Mouse (Mus musculus) embryonic facial prominence, embryonic 11.5 days (tissue): ENCODE measurements around the gene Ifnlr1. TPM values are rescaled to one million over a fixed set of nuclear protein-coding genes. Genes with fewer than 3 reads are reported as not detected.

Experiments used
- ATAC-seq: fragments of 200-750 bp; cut with Nextera tagmentation; replicated peaks from 2 replicates; pipeline ENCODE4 v1.8.0; 2017; ENCODE audit warnings: low read depth; ENCODE audit not compliant: insufficient number of reproducible peaks, low FRiP score, low TSS enrichment
- DNase-seq: peaks from one replicate; pipeline ENCODE4 v3.0.0-alpha.2; 2015; ENCODE audit warnings: low spot score
- H3K27ac ChIP-seq: fragments of 300-500 bp; sonication (generic); replicated peaks from 2 replicates; pipeline ENCODE4 v1.5.1; 2014; ENCODE audit warnings: mild to moderate bottlenecking, low read depth, low read length, control low read depth
- H3K27me3 ChIP-seq: fragments of 300-500 bp; sonication (generic); 2 replicates; pipeline ENCODE4 v1.6.1; 2014; ENCODE audit warnings: mild to moderate bottlenecking, low read length, moderate library complexity, mixed read lengths; ENCODE audit not compliant: control insufficient read depth, insufficient read depth
- H3K36me3 ChIP-seq: fragments of 300-500 bp; sonication (generic); replicated peaks from 2 replicates; pipeline ENCODE4 v1.6.1; 2014; ENCODE audit warnings: low read depth, mild to moderate bottlenecking, low read length, moderate library complexity, mixed read lengths; ENCODE audit not compliant: control insufficient read depth, insufficient read depth
- H3K4me1 ChIP-seq: fragments of 300-500 bp; sonication (generic); 2 replicates; pipeline ENCODE4 v1.6.1; 2014; ENCODE audit warnings: low read length, mixed read lengths; ENCODE audit not compliant: control insufficient read depth, insufficient read depth
- H3K4me2 ChIP-seq: fragments of 300-500 bp; sonication (generic); 2 replicates; pipeline ENCODE4 v1.6.1; 2014; ENCODE audit warnings: low read depth, mild to moderate bottlenecking, control low read depth, low read length, moderate library complexity
- H3K4me3 ChIP-seq: fragments of 300-500 bp; sonication (generic); 2 replicates; pipeline ENCODE4 v1.5.1; 2014; ENCODE audit warnings: low read depth, low read length, control low read depth
- H3K9ac ChIP-seq: fragments of 300-500 bp; sonication (generic); replicated peaks from 2 replicates; pipeline ENCODE4 v1.6.1; 2014; ENCODE audit warnings: mild to moderate bottlenecking, control low read depth, low read length
- H3K9me3 ChIP-seq: fragments of 300-500 bp; sonication (generic); replicated peaks from 2 replicates; pipeline ENCODE4 v1.6.1; 2016; ENCODE audit warnings: mild to moderate bottlenecking, low read length, inconsistent platforms, mixed read lengths; ENCODE audit not compliant: control insufficient read depth
- WGBS: fragments of 180-500 bp; shearing (Covaris S2); extraction: QIAGEN DNeasy Blood & Tissue Kit; methylation state at CpG from one replicate; pipeline ENCODE4 v1.1.7; 2014; 5-methylcytosine and 5-hydroxymethylcytosine counted together
- polyA plus RNA-seq: library from polyadenylated mRNA; unstranded; fragments of >200 nt; fragmentation: Nextera tagmentation; extraction: Ambion mirVana; gene quantifications from 2 replicates; pipeline ENCODE4 v1.2.1, GENCODE M21; 2014

Gene Ifnlr1
- polyA plus RNA-seq, 1 experiment from 2014 or later: 0.59 TPM

DNA sequence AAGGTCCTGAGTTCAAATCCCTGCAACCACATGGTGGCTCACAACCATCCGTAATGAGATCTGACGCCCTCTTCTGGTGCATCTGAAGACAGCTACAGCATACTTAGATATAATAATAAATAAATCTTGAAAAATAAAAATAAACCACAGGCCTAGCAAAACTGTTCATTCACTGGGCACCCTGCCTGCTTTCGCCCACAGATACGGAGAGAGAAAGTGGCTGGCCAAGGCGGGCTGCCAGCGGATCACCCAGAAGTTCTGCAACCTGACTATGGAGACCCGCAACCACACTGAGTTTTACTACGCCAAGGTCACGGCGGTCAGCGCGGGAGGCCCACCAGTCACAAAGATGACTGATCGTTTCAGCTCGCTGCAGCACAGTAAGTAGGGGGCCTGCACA, 47.8 kb downstream of the Ifnlr1 start:
- no peak overlapping the region for H3K9ac ChIP-seq
- no peak overlapping the region for H3K4me3 ChIP-seq
- no peak overlapping the region for H3K4me2 ChIP-seq
- no peaks in the 10 kb centered on the region for H3K27me3 ChIP-seq
- ATAC-seq: no peak
- H3K36me3 ChIP-seq: no peaks in the 10 kb centered on the region
- no peak for DNase-seq
- H3K27ac ChIP-seq: no peak overlapping the region
- H3K4me1 ChIP-seq: no peaks in the 10 kb centered on the region
- WGBS: 96% methylated on average over 14 of the region's 14 CpGs
- no peaks in the 10 kb centered on the region for H3K9me3 ChIP-seq

DNA sequence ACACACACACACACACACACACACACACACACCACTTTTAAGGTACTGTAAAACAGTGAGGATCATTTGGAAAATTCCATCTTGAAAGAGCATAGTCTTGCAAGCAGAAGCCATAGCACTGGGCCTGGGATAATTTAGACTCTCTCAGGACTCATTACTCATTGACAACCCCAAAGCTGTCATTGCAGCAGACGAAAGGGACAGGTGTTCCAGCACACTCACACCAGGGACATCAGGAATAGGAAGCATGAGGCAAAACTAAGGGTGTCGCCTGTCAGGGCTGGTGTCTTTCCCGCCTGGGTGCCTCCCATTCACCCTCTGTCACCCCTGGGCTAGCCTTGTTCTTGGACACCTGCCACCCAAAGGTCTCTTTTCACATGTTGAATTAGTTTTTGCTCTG, 50.8 kb downstream of the Ifnlr1 start:
- Histone ChIP-seq H3K27ac (no peak overlapping the region), H3K4me3 (no peak overlapping the region), H3K4me2 (no peak overlapping the region), H3K4me1 (no peaks in the 10 kb centered on the region), H3K36me3 (no peaks in the 10 kb centered on the region), H3K9me3 (no peaks in the 10 kb centered on the region), H3K9ac (no peak overlapping the region), H3K27me3 (no peaks in the 10 kb centered on the region)
- 77% methylated on average over 3 of the region's 3 CpGs for WGBS
- no peak for DNase-seq
- no peak for ATAC-seq

DNA sequence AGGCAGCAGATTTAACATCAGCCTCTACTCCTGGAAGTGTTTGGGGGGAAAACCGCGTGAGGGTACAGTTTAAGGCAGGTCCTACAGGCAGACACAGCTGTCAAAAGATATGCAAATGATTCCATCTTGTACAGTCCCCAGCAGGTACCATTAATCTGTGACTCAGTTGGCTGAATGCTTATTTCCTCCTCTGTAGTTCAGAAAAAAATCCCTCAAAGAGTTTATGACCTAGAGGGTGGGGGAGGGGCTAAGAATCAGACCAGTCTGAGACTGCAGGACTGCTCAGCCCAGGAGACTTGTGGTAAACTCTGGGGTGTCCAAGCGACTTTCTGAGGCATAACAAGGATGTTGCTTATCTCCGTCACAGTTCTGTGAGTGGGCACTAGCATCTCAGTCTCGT, 52.1 kb downstream of the Ifnlr1 start:
- DNase-seq (no peak), ATAC-seq (no peak)
- H3K4me1 ChIP-seq: no peaks in the 10 kb centered on the region
- no peaks in the 10 kb centered on the region for H3K36me3 ChIP-seq
- no peaks in the 10 kb centered on the region for H3K27me3 ChIP-seq
- no peak overlapping the region for H3K4me2 ChIP-seq
- H3K9ac ChIP-seq: no peak overlapping the region
- H3K9me3 ChIP-seq: no peaks in the 10 kb centered on the region
- H3K27ac ChIP-seq: no peak overlapping the region
- H3K4me3 ChIP-seq: no peak overlapping the region
- WGBS: 63% methylated on average over 5 of the region's 5 CpGs

DNA sequence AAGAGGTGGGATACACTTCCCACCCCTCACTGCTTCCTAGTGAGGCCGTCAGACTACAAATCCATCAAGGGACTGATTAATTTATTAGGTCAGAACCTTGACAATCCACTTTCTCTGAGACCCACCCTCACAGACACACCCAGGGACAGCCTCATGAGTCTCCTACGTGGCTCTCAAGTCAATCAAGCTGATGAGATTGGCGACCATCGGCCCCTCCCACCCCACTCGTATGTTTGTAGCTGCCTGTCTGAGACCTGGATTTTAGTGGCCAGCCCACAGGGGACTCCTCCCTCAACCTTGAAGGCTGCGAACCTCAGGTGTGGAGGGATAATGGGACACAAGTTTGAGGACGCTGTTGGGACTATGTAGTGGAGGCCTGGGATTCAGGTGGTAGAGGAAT, 53.1 kb downstream of the Ifnlr1 start:
- Histone ChIP-seq H3K27ac (no peak overlapping the region), H3K27me3 (no peaks in the 10 kb centered on the region), H3K4me1 (no peaks in the 10 kb centered on the region), H3K9ac (no peak overlapping the region), H3K9me3 (no peaks in the 10 kb centered on the region), H3K4me3 (no peak overlapping the region), H3K36me3 (no peaks in the 10 kb centered on the region), H3K4me2 (no peak overlapping the region)
- ATAC-seq: no peak
- WGBS: 70% methylated on average over 7 of the region's 7 CpGs
- no peak for DNase-seq

DNA sequence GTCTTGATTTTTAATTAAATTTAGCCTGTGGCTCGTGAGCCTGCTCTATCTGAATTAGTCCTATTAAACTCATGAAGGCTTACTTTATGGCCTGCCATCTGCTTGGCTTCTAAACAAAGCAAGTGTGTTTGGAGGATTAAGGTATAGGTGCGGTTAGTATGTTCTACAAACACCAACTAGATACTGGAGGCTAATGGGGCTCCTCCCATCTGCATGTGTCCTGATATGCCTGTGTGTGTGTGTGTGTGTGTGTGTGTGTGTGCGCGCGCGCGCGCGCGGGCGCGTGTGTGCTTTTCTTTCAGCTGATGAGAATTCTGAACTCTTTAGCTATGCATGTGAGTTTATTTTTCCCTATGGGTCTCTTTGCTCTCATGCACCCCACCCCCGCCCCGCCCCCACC, 53.6 kb downstream of the Ifnlr1 start:
- Histone ChIP-seq H3K4me3 (no peak overlapping the region), H3K9me3 (no peaks in the 10 kb centered on the region), H3K4me2 (no peak overlapping the region), H3K27me3 (no peaks in the 10 kb centered on the region), H3K9ac (no peak overlapping the region), H3K27ac (no peak overlapping the region), H3K36me3 (no peaks in the 10 kb centered on the region), H3K4me1 (no peaks in the 10 kb centered on the region)
- ATAC-seq (no peak), DNase-seq (no peak)
- 92% methylated on average over 14 of the region's 14 CpGs for WGBS

DNA sequence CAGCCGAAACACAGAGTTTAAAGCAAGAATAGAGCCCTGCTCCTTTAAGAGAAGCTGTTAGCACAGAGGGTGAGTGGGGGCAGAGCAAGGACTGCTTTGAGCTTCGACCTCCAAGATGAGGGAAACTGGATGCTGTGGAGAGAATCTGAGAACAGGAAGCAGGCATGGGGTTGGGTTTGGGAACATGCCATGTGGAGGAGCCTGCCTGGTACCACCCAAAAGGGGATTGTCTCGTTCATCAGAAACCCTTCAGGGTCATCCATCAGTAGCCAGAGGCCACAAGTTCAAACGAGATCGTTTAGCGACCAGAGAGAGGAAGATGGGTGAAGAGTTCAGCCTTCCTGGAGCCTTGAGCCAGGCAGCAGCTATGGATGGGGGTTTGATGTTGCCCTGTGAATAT, 57.4 kb downstream of the Ifnlr1 start:
- Histone ChIP-seq H3K27ac (no peak overlapping the region), H3K36me3 (no peaks in the 10 kb centered on the region), H3K9me3 (no peaks in the 10 kb centered on the region), H3K4me3 (no peak overlapping the region), H3K27me3 (no peaks in the 10 kb centered on the region), H3K9ac (no peak overlapping the region), H3K4me1 (no peaks in the 10 kb centered on the region), H3K4me2 (no peak overlapping the region)
- ATAC-seq (no peak), DNase-seq (no peak)
- 34% methylated on average over 6 of the region's 6 CpGs for WGBS

DNA sequence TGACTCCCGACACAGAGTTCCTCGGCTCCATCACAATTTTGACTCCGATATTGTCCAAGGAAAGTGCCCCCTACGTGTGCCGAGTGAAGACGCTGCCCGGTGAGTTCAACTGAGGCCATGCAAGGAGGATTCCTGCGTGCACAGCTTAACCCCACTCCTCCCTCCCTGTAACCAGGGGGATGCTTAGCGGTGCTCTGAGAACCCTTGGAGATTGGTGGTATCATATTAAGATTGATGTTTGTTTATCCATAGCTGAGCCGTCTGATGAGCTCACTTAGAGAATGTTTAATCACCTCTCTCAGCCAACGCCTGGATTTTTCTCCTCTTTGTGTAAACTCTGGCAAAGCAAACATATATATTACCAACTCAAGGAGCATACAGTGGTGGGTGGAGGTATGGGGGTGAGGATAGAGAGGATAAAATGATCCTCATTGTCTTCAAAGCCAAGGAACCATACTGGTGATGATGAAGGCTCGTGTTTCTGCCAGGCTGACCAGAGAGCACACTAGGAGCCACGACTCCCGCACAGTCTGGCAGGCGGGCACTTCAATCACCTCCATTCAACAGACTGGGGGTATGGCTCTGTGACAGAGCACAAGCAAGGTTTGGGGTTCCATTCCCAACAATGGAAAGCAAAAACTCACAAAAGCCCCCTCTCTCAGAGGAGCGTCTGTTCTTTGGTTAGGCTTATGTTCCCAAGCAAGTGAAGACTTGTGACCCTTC, 58.8 kb downstream of the Ifnlr1 start:
- DNase-seq (no peak), ATAC-seq (no peak)
- no peaks in the 10 kb centered on the region for H3K36me3 ChIP-seq
- H3K4me3 ChIP-seq: no peak overlapping the region
- no peaks in the 10 kb centered on the region for H3K27me3 ChIP-seq
- no peaks in the 10 kb centered on the region for H3K4me1 ChIP-seq
- H3K27ac ChIP-seq: no peak overlapping the region
- WGBS: 51% methylated on average over 16 of the region's 16 CpGs
- H3K9me3 ChIP-seq: no peaks in the 10 kb centered on the region
- H3K9ac ChIP-seq: no peak overlapping the region
- H3K4me2 ChIP-seq: 0 out of 2 replicates have a peak overlapping the region, but pooled peaks have one; percentile 7

DNA sequence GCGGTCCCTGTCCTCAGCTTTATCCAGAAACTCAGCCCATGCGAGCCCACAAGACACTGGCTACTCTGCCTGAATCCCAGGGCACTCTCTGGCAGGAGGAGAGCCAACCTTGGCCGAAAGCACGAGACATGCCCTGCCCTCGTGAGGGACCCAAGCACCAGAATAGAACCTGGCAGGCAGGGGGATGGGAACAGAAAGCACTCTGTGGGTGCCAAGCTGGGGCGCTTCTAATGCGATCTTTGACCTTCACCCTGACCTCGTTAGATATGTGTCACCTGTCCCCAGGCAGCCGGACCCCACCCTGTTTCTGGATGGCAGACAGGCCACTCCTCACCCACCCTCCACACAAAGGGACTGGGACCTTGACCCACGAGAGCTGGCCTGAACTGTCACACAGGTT, 59.5 kb downstream of the Ifnlr1 start:
- no peaks in the 10 kb centered on the region for H3K27me3 ChIP-seq
- H3K4me1 ChIP-seq: no peaks in the 10 kb centered on the region
- DNase-seq: no peak
- no peak overlapping the region for H3K4me3 ChIP-seq
- no peak overlapping the region for H3K27ac ChIP-seq
- no peaks in the 10 kb centered on the region for H3K9me3 ChIP-seq
- H3K36me3 ChIP-seq: no peaks in the 10 kb centered on the region
- no peak overlapping the region for H3K9ac ChIP-seq
- ATAC-seq: no peak
- WGBS: 69% methylated on average over 10 of the region's 10 CpGs
- H3K4me2 ChIP-seq: no peak overlapping the region
